Mouse (Mus musculus) T-helper 17 cell (primary cell): ENCODE results near the gene Tmem164.

Experiments
- in situ Hi-C, 2 experiments: fragments of 300-600 bp; cut with MboI, MseI; formaldehyde crosslinking; loops; 1 replicate in 1 of 2; 2 replicates in 1 of 2; pipeline ENCODE4 v1.15.1; 2025; ENCODE audit warnings: high pct_unique_total_duplicates in 2 of 2

Gene Tmem164

GRCm38 (mm10) chrX:142685676-142686075 is 4.5 kb downstream of the Tmem164 start:
- in situ Hi-C loops = no loop called here

GRCm38 (mm10) chrX:142688509-142688908 is 7.3 kb downstream of the Tmem164 start:
- in situ Hi-C loops = no loop called here

GRCm38 (mm10) chrX:142693256-142693655 is 12.1 kb downstream of the Tmem164 start:
- in situ Hi-C loops = loop anchor here in 1 of 2 experiments (10.0 kb wide), 1 partner anchor 342 kb away; no protein-coding TSS in a partner anchor

GRCm38 (mm10) chrX:142694338-142694737 is 13.1 kb downstream of the Tmem164 start:
- in situ Hi-C loops = loop anchor here in 1 of 2 experiments (10.0 kb wide), 1 partner anchor 340 kb away; no protein-coding TSS in a partner anchor

GRCm38 (mm10) chrX:142694856-142695255 is 13.7 kb downstream of the Tmem164 start:
- in situ Hi-C loops = loop anchor here in 1 of 2 experiments (10.0 kb wide), 1 partner anchor 340 kb away; no protein-coding TSS in a partner anchor

GRCm38 (mm10) chrX:142696789-142697188 is 15.6 kb downstream of the Tmem164 start:
- in situ Hi-C loops = loop anchor here in 1 of 2 experiments (10.0 kb wide), 1 partner anchor 338 kb away; no protein-coding TSS in a partner anchor

- in situ Hi-C loops = loop anchor here in 1 of 2 experiments (10.0 kb wide), 1 partner anchor 337 kb away; no protein-coding TSS in a partner anchor
Observed at GRCm38 (mm10) chrX:142697545-142698204, 16.5 kb downstream of the Tmem164 start.

GRCm38 (mm10) chrX:142698212-142698611 is 17.0 kb downstream of the Tmem164 start:
- in situ Hi-C loops = loop anchor here in 1 of 2 experiments (10.0 kb wide), 1 partner anchor 337 kb away; no protein-coding TSS in a partner anchor

- in situ Hi-C loops = no loop called here
Observed at GRCm38 (mm10) chrX:142702094-142702493, 20.9 kb downstream of the Tmem164 start.

- in situ Hi-C loops = no loop called here
Observed at GRCm38 (mm10) chrX:142702566-142702965, 21.4 kb downstream of the Tmem164 start.

- in situ Hi-C loops = no loop called here
Observed at GRCm38 (mm10) chrX:142703953-142704352, 22.7 kb downstream of the Tmem164 start.

GRCm38 (mm10) chrX:142708257-142708656 is 27.1 kb downstream of the Tmem164 start:
- in situ Hi-C loops = no loop called here

GRCm38 (mm10) chrX:142716014-142716413 is 34.8 kb downstream of the Tmem164 start:
- in situ Hi-C loops = no loop called here

- in situ Hi-C loops = no loop called here
Observed at GRCm38 (mm10) chrX:142717958-142718478, 36.8 kb downstream of the Tmem164 start.

- in situ Hi-C loops = no loop called here
Observed at GRCm38 (mm10) chrX:142718759-142719158, 37.6 kb downstream of the Tmem164 start.

- in situ Hi-C loops = no loop called here
Observed at GRCm38 (mm10) chrX:142721897-142722296, 40.7 kb downstream of the Tmem164 start.

GRCm38 (mm10) chrX:142724203-142724602 is 43.0 kb downstream of the Tmem164 start:
- in situ Hi-C loops = no loop called here

GRCm38 (mm10) chrX:142725571-142725970 is 44.4 kb downstream of the Tmem164 start:
- in situ Hi-C loops = no loop called here

GRCm38 (mm10) chrX:142726311-142726710 is 45.1 kb downstream of the Tmem164 start:
- in situ Hi-C loops = no loop called here

GRCm38 (mm10) chrX:142727847-142728246 is 46.6 kb downstream of the Tmem164 start:
- in situ Hi-C loops = no loop called here

GRCm38 (mm10) chrX:142729040-142729439 is 47.8 kb downstream of the Tmem164 start:
- in situ Hi-C loops = no loop called here

- in situ Hi-C loops = no loop called here
Observed at GRCm38 (mm10) chrX:142729482-142729881, 48.3 kb downstream of the Tmem164 start.

GRCm38 (mm10) chrX:142737099-142737498 is 55.9 kb downstream of the Tmem164 start:
- in situ Hi-C loops = no loop called here
